ENCODE assay signal across 23 mouse cellular contexts in genomic region chr11:46225345-46225744, GRCm38 (mm10). TPM values are rescaled to one million over a fixed set of nuclear protein-coding genes. Genes with fewer than 3 reads are reported as not detected.
"Had no signal": no experiment of that assay in that cellular context is flagged by ENCODE, and none has a peak within 500 bp of the region (broad histone marks: within the 10 kb centered on the region; RNA-seq: fewer than 3 reads in every experiment).

No protein-coding gene starts in this region.

- DNase-seq: kidney, adult 2 months; kidney, postnatal 25 days; liver; lung, adult 18-20 months; lung, postnatal 14 days; lung, postnatal 4 days; thymus, postnatal 25 days had no signal

- H3K4me3 ChIP-seq: limb, embryonic 10.5 days; limb, embryonic 13.5 days; liver, embryonic 12.5 days; liver, embryonic 15.5 days; lung, embryonic 15.5 days; midbrain, embryonic 12.5 days; midbrain, embryonic 15.5 days had no signal

- H3K36me3 ChIP-seq: limb, embryonic 10.5 days; liver, embryonic 12.5 days; liver, embryonic 15.5 days; lung, embryonic 15.5 days had no signal

- ATAC-seq: liver, embryonic 12.5 days; midbrain, embryonic 15.5 days had no signal

- H3K27me3 ChIP-seq: limb, embryonic 13.5 days; liver, embryonic 12.5 days; liver, embryonic 15.5 days; lung, embryonic 15.5 days; midbrain, embryonic 12.5 days; midbrain, embryonic 15.5 days had no signal

- H3K27ac ChIP-seq: kidney, postnatal 0 days; limb, embryonic 10.5 days; limb, embryonic 13.5 days; liver, embryonic 12.5 days; liver, embryonic 15.5 days; lung, embryonic 15.5 days; midbrain, embryonic 12.5 days; midbrain, embryonic 15.5 days had no signal

- H3K4me2 ChIP-seq: limb, embryonic 13.5 days; liver, embryonic 12.5 days; liver, embryonic 15.5 days; lung, embryonic 15.5 days; midbrain, embryonic 12.5 days; midbrain, embryonic 15.5 days had no signal

- H3K9ac ChIP-seq: limb, embryonic 13.5 days; liver, embryonic 12.5 days; liver, embryonic 15.5 days; lung, embryonic 15.5 days; midbrain, embryonic 12.5 days; midbrain, embryonic 15.5 days had no signal

- H3K4me1 ChIP-seq: lung, embryonic 15.5 days; midbrain, embryonic 12.5 days had no signal

- H3K9me3 ChIP-seq: limb, embryonic 10.5 days; limb, embryonic 13.5 days; liver, embryonic 12.5 days; liver, embryonic 15.5 days; lung, embryonic 15.5 days; midbrain, embryonic 12.5 days; midbrain, embryonic 15.5 days had no signal

RNA-seq across cellular contexts. Expression of gene Fndc9, which starts 10.0 kb away (rescaled TPM):
- total RNA-seq: megakaryocyte progenitor cell, adult 5-6 weeks; megakaryocyte-erythroid progenitor cell, adult 5-6 weeks; monocyte, adult 5-6 weeks had no signal
- polyA plus RNA-seq: kidney, adult 2 months; kidney, embryonic 14.5 days; large intestine, adult 2 months; liver, embryonic 12.5 days; small intestine, adult 2 months; spleen, adult 2 months had no signal

RNA-seq across cellular contexts. Expression of gene Nipal4, which starts 59.0 kb away (rescaled TPM):
- total RNA-seq: megakaryocyte progenitor cell, adult 5-6 weeks; megakaryocyte-erythroid progenitor cell, adult 5-6 weeks; monocyte, adult 5-6 weeks had no signal
- polyA plus RNA-seq: neural tube, embryonic 14.5 days had no signal
